Mouse (Mus musculus): Measurements from ENCODE around the gene Rnh1.

Gene Rnh1

DNA sequence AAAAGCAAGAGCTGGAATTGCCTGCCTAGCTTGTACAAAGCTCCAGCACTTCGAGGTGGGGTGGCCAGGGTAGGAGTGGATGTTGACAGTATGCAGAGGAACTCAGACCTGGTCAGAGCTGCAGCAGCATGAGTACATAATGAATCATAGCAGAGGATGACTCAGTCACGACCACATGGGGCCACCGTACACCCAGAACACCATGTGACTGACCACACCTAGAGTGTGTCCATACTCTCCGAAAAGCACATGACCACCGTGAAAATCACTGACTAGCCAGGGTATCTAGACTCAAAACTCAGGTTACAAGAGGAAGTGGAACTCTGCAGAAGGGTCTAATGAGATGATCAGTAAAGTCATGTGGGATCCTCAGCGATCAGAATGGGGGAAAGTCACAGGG is 7.8 kb downstream of the Rnh1 start:
- DNase-seq (ENCODE audit: low spot score in 2 of 2): no peak

DNA sequence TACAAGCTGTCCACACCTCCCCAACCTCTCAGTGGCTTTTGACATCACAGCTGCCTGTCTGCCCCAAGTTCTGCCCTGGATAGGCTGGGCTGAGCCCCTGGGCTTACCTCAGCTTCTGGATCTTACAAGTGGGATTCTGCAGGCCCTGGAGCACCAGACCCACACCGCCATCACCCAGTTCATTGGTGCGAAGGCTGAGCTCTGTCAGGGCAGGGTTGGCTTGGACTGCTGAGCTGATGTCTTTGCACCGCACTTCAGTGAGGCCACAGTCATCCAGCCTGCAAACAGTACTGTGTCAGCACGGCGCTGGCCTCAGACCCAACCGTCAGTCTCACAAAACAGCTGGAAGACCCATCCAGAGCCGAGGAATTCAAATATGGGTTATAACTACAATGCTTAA is 8.3 kb downstream of the Rnh1 start:
- no peak for DNase-seq (ENCODE audit: low spot score in 2 of 2)

DNA sequence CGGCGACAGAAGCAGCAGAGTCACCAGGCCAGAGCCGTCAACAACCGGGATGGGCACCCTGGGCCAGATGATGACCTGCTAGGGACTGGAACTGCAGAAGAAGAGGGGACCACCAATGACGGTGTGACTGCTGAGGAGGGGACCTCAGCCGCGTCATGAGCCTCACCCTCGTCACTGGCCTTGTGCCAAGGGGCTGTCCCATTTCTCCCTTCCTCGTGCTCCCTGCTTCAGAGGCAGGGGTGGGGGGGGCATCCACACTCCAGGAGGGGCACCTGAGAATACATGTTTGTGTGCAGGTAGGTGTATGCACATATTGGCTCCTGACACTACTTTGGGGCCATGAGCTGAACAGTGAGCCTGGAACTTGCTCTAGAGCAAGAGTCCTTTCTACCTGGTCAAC is 17.3 kb downstream of the Rnh1 start:
- DNase-seq (ENCODE audit: low spot score in 2 of 2): no peak

DNA sequence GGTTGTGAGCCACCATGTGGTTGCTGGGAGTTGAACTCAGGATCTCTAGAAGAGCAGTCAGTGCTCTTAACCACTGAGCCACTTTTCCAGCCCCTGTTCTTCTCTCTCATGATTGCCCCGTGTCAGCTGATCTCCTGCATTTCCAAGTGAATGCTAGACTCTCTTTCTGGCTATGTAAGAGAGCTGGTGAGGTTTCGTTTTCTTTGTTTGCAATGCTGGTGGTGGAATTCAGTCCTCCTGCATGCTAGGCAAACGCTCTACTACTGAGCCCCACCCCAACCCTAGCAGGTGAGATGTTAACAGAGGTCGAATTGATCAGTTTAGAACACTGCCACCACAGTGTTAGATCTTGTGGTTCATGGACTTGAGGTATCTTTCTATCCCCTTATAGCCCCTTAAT is 24.0 kb downstream of the Rnh1 start:
- no peak for DNase-seq (ENCODE audit: low spot score in 2 of 2)

DNA sequence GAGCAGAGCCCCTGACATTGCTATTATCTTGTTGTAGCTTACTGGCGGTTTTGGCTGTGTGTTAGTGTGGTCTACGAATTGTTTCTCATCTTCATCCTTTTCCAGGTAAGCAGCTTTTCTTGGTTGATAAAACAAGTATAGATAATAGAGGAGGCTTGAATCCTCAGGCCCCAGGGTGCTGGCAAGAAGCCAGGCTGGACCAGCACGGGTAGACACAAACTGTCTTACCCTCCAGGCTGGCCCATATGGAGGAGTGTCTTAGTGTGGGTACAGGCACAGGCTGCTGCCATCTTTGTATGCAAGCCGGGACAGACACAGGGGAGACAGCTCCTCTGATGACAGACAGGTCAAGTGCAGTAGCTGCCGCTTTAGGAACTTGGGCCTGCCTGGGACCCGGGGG is 25.6 kb downstream of the Rnh1 start:
- no peak for DNase-seq (ENCODE audit: low spot score in 2 of 2)

DNA sequence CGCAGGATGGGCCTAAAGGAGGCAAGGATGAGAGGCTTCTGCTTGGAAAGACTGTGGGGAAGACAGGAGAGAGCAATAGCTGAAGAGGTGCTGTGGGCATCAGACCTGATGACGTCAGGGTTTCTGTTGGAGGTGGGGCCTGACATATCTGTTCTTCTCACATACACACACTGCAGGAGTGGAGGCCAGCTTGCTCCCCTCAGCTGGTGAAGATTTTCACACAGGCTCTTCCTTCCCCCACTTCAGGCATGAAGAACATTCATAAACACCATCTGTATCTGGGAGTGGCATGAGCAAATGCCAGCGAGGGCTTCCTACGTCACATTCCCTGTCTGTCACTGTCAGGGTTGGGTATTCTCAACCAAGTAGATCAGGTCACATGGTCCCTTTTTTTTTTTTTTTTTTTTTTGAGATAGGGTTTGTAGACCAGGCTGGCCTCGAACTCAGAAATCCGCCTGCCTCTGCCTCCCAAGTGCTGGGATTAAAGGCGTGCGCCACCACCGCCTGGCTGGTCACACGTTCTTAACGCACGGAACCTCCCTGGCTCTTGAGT is 26.5 kb downstream of the Rnh1 start:
- DNase-seq (ENCODE audit: low spot score in 2 of 2): no peak

DNA sequence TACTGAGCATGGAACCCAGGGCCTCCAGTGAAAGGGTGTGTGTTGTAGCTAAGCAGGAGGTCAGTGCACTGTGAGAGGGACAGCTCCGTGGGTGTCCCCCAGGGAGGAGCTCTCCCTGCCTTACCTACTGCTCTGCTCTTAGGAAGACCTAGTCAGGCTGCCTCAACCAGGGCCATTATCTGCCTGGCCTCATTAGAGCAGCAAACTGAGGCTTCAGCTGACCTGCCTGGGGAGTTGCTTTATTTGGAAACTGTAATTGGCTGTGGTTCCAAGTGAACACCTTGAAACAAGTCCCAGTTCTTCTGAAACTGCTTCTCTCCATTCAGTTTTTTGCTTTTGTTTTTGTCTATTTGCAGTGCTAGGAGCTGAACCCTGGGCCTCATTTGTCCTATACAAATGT is 27.3 kb downstream of the Rnh1 start:
- no peak for DNase-seq (ENCODE audit: low spot score in 2 of 2)

DNA sequence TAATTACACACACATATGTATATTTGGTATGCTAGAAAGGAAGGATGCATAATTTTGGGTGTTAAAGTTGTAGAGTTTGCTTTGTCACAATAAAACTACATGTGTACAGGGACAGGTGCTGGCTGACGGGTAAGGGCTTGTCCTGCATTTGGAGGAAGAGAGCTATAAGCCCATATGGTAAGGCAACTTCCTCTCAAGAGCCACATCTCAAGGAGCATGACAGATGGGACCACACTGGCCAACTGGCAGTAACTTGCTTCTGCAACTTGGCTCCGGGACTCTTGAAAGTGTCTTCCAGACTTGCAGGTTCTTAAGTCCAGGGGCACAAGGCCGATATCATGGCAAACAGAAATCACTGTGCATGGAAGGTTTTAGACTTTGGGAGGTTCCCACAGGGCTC is 28.0 kb downstream of the Rnh1 start:
- DNase-seq (ENCODE audit: low spot score in 2 of 2): no peak

DNA sequence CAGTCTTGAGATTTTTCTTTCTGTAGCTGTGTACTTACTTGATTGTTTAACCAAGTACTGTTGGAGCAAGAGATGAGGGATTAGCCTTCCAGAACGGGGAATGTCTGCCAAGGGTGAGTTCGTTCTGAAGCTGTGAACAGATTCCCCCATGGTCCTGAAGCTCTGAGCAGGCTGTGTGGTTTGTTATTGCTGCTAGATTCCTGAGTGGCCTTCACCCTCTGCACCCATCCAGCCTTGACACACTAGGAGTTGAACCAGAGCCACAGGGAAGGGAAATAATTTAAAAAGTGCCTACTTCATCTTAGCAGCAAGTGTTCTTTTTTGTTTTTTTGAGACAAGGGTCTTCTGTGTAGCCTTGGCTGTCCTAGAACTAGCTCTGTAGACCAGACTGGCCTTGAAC is 28.8 kb downstream of the Rnh1 start:
- no peak for DNase-seq (ENCODE audit: low spot score in 2 of 2)

DNA sequence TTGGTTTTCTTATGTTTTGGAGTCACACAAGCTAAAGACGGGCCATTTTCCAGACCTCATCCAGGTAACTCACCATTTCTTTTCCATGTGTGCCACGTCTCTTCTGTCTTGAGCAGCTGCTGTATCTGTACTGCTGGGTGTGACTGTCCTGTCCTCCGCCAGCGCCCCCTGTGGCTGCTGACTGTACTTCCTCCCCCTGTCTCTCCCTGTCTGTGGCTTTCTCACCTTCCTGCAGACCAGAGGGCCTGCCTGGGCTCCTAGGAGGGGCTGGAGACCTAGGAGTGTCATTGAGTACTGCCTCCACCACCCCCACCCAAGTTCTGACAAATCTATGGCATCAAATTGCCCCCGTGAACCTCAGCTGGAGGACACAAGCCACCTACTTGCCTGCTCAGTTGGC is 29.5 kb downstream of the Rnh1 start:
- no peak for DNase-seq (ENCODE audit: low spot score in 2 of 2)

DNA sequence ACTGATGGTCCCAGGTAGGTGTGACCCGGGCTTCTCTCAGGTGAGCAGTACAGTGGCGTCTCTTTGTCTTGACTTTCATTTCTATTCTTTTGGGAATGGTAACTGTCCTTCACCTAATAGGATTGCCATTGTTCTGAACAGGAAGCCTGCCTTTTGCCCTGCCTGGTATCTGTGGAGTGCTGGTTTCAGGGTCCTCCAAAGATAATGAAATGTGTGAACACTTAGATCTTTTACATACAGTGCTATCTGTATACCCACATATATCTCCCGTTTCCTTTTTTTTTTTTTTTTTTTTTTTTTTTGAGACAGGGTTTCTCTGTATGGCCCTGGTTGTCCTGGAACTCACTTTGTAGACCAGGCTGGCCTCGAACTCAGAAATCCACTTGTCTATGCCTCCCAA is 31.3 kb downstream of the Rnh1 start:
- no peak for DNase-seq (ENCODE audit: low spot score in 2 of 2)

DNA sequence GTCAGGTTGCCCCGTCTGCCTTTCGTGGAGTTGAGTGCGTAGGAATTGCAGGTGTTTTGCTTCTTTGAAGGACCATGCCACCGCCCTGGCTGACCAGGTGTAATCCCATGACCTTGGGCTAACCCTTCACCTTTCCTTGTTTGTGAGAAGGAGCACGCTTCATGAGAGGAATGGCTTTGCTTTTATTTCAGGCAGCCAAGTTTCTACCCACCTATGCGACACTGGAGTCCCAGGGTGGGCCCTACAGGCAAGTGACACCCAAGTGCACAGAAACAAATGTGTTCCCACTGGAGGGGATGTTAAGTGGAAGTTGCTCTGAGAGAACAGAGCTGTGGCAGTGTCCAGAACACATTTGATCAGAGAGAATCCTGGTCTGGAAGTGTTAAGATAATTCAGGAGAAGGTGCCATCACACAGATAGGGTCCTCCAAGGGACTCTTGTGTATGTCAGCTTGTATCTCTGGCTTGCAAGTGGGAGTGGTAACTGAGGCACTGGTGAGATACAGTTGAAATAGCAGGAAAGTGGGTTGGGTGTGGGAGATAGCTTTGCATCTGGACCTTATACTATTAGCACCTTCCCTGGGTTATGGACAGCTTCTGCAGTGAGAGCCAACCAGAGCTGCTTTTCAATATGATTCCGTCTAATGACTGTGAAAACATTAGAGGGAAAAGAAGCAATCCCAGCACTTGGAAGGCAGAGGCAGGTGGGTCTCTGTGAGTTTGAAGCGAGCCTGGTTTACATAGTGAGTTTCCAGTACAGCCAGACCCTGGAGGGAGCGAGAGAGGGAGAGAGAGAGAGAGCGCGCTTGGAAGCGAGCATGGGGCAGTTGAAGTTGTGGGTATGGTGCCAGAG is 40.5 kb downstream of the Rnh1 start:
- no peak for DNase-seq (ENCODE audit: low spot score in 2 of 2)

DNA sequence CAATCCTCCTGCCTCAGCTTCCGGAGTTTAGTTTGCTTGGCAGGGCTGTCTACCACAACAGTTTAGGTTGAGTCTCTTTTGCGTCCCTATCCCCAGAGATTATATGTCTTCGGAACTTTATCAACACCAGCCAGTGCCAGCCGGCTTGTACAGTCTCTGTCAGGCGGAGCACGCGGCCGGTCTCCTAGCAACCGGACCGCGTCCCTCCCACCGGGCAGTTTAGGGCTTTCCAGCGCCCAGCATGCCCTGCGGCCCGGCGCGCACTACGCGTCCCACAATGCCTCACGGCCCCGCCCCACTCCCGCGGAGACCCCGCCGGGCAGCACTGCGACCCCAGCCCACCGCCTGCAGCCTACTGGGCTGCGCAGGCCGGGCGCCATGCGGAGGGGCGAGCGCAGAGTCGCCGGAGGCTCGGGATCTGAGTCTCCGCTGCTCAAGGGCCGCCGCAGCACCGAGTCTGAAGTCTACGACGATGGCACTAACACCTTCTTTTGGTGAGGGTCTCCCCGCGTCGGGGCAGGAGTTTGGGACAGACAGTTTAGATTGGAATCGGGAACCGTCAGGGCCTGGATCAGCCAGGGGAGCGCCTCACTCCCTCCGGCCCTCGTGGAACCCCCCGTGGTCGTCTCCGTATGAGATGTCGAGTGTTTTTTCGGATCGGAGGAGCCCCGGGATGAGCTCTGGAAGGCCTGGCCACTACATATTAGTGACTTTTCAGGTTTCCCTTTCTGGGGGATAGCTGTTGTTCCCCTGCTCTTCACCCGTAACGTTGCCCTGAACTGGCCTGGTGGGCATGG is 41.4 kb downstream of the Rnh1 start:
- DNase-seq (ENCODE audit: low spot score in 2 of 2): peak; percentile 77 to 83

DNA sequence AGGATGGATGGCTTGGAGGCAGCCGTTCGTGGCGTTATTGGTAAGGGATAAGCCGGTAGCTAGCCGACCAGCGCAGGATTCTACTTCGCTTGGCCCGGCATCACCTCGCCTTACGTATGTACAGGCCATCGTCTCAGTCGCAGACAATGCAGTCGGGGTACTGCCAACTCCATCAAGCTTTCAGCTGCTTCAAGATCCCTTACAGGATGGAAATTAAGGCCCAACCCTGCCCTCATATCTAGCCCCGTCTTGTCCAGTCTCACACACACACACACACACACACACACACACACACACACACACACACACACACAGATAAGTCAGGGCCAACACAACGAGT is 49.2 kb downstream of the Rnh1 start:
- no peak for DNase-seq (ENCODE audit: low spot score in 2 of 2)

DNA sequence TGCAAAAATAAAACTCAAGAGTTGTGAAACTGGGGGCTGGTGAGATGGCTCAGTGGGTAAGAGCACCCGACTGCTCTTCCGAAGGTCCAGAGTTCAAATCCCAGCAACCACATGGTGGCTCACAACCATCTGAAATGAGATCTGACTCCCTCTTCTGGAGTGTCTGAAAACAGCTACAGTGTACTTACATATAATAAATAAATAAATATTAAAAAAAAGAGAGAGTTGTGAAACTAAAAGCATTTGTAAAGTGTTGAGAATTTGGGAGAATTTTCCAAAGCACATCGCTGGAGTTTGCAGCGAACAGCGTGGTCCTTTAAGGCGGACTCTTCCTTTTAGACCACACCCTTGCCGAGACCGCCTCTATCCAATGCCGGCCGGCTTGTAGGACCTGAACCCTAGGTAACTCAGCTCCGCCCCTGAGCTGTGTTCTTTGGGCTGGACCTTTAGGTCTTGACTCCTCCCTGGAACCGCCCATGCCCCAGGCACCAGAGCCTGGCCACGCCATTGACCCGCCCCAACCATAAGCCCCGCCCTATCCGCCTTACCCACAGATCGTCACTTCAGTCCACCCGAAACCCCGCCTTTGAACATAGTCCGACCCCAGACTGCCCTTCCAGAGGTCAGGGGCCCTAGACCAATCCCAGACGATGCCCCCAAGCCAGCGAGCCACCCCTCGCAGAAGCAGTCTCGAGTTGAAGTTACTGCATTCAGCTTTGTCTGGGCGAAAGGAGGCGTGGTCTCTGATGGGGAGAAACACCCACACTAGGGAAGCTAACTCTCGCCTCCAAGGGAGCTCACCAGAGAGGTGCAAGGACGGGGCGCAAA is 49.8 kb downstream of the Rnh1 start:
- peak; percentile 81 to 83 for DNase-seq (ENCODE audit: low spot score in 2 of 2)

DNA sequence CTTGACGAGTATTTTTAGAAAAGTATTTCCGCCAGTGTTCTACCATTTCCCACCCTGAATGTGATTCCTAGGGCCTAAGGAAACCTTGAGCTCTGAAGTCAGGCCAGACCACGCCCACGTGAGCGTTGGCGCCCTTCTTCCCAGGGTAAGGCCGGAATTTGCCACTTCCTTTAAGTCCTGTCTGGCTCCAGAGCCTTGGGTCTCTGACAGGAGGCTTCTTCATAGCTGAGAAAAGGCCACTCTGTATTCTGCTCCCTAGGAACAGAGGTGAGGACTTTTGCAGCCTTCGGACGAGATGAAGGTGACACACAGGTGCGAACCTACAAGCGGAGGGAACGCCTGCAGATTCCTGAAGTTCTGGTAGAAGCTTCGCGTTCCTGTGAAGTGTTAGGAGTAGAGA is 50.4 kb downstream of the Rnh1 start, which contains the start of gene Ptdss2:
Gene Ptdss2, plus strand, starts transcription at position 138 of the 400 bp plus-strand sequence.
- DNase-seq (ENCODE audit: low spot score in 2 of 2): no peak

DNA sequence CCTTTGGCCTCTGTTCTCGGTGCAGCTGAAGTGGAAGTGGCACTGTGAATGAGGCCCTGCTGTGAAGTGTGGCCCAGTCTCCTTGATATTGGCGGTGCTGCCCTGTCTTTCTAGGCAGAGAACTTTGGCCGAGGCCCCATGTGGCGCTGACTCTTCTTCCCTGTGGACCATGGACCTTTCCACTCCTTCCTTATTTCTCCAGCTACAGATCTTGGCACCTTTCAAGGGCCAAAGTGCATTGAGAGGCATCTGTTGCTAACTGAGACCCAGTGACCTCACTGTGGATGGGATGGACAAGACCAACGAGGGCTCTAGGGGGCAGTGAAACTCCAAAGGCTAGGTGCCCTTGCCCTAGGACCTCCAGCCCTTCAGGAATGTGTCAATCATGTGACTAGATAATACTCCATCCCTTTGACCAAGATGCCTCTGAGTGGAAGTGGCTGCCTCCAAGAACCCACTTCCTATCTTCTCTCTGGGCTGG is 51.6 kb downstream of the Rnh1 start:
- no peak for DNase-seq (ENCODE audit: low spot score in 2 of 2)

DNA sequence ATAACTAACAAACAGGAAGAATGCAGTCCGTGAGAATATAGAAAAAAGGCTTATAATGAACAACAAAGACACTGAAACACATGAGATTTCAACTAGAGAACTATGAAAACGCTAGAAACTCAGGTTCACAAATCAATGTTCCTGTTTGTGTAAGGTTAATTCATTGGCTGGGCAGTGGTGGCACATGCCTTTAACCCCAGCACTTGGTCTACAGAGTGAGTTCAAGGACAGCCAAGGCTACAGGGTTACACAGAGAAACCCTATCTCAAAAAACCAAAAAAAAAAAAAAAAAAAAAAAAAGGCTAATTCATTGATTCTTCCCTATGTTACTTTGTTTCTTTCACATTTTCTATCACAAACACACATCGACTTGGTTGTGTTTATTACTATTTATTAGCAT is 52.1 kb downstream of the Rnh1 start:
- DNase-seq (ENCODE audit: low spot score in 2 of 2): no peak

DNA sequence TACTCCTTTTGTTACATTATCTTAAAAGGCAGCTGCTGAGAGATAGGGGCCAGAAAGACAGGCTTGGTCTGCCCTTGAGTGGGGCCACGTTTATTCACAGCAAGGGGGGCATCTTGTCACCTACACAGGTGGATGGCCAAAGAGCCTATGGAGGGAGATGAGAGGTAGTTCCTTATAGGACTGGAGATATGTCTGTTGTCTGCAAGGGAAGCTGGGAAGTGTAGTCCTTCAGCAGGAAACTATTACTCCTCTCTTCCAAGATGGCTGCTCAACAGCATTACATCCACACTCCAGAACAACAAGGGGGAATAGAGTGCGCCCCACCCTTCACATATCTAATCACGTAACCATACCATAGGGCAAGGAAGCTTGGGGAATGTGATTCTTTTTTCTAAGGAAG is 53.2 kb downstream of the Rnh1 start:
- no peak for DNase-seq (ENCODE audit: low spot score in 2 of 2)

DNA sequence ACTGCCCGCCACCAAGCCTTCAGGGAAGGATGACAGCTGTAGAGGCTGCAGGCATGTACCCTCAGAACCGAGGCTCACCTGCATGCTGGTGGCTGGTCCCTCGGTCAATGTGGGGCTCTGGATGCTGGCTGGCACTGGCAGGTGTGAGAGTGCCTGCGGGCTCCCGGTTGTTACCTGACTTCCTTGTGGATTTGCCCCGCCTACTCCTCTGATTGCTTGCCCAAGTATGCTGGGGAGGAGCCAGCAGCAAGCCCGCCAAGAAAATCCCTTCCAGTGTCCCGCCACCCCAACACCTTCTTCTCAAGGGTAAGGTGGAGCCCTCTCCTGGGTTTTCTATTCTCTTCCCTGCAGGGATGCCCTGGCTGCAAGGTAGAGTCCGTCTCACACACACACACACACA is 55.0 kb downstream of the Rnh1 start, which contains the start of gene Ano9:
Gene Ano9, minus strand, starts transcription at position 171 of the 400 bp plus-strand sequence.
- no peak for DNase-seq (ENCODE audit: low spot score in 2 of 2)

DNA sequence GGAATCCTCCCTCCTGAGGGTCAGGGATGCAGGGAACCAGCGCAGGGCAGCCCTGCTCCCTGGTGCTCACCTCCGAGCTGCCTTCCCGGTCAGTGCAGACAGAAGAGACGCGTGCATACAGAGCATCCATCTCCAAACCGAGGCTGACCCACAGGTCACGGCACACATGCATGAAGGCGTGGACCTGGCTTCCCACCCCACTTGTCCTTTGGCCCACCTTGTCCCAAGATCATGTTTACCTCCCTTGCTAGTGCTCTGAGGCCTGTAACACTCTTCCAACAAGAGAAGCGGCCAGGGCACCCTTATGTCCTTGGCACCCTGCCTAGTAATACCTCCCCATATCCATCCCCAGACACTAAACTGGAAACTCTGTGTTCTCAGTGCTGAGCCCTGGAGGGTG is 56.8 kb downstream of the Rnh1 start:
- no peak for DNase-seq (ENCODE audit: low spot score in 2 of 2)
